Mouse (Mus musculus) thymus, postnatal 36 days (tissue): ENCODE measurements around the gene Abca4.
A peak's percentile ranks its signal among the peaks of the same experiment; 100 is the strongest.
"Not testable (repeated sequence)": the region's sequence is repeated elsewhere in the genome, so short reads cannot be mapped to it uniquely, and the experiment has no call there.

Source experiments
- DNase-seq, 2 experiments: peaks; one replicate each; pipeline ENCODE4 v3.0.0; 2022; ENCODE audit warnings: mixed read lengths in 2 of 2

Abca4 gene

GRCm38 (mm10) chr3:122062586-122062985, 18.3 kb downstream of the Abca4 start:
- DNase-seq: no peak

GRCm38 (mm10) chr3:122064556-122065410, 20.5 kb downstream of the Abca4 start:
- no peak for DNase-seq

- DNase-seq: no peak
These were observed 27.5 kb downstream of the Abca4 start for GRCm38 (mm10) chr3:122071769-122072168.

DNA sequence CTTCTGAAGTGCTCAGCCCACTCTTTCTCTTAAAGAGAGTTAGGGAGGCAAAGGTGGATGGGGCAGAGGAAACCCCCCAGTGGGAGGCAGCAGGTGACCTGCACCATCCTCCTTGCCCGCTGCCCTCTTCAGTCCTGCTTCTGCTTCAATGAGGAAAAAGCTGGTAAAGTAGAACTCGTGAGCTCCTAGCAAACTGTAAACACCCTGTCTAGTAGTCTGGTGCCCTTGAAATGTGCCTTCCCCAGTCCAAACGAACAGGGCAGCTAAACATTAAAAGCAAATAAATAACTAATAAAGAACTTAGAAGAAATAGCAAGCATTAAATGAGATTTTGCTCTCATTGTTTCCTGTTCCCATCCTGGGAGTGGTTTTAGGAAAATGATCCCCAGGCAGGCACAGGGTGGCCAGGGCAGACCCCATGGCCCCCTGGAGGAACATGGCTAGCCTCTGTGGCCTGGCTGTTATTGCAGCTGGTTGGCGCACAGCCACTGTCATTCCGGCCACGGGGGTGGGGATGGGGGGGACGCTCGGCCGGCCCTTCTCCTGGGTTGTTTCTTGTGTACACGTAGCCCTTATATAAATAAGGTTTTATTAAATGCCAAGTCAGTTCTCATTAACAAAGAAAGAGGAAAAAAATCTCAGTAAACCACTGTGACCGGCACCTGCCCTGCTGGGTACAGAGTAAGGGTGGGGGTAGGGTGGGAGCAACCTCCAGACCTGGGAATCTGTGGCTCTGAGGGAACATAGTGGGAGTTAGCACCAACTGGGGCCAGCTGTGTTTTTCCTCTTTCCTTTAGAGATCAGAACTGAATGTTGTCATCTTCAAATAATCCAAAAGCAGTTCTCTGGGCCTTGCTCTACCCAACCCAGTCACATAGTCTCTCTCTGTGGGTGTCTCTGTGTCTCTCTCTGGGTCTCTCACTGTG, 28.7 kb downstream of the Abca4 start:
- DNase-seq: no peak

DNA sequence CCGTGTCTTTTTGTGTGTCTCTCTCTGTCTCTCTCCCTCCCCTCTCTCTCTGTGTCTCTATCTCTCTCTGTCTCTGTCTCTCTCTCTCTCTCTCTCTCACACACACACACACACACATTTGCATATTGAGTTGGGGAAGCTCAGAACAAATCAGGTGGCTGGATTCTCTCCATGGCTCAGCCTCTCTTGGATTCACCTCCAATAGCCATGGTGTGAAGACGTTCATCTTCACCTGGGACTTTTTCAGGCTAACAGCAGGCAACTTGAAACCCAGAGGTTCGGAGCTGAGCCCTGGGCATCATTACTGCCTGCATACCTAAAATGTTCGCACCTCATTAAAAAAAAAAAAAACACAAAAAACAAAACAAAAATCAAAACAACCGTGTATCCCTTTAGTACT, 29.4 kb downstream of the Abca4 start:
- DNase-seq: no peak

- no peak for DNase-seq
These were observed 30.1 kb downstream of the Abca4 start for GRCm38 (mm10) chr3:122074334-122074733.

GRCm38 (mm10) chr3:122078141-122078540, 33.9 kb downstream of the Abca4 start:
- no peak for DNase-seq

- no peak for DNase-seq
These were observed 34.9 kb downstream of the Abca4 start for GRCm38 (mm10) chr3:122079172-122079571.

DNA sequence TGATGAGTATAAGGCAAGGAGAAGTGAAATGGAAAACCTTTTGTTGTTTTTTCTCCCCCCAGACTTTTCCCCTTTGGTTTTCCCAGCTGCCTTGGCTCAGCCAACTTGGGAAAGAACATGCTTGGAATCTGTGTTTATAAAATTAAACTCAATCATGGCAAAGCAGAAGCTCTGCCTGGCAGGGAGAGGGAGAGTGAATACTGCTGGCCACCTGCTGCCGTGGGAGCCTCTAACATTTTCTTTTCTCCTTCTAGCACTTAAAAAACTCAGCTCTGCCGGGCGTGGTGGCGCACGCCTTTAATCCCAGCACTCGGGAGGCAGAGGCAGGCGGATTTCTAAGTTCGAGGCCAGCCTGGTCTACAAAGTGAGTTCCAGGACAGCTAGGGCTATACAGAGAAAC, 37.4 kb downstream of the Abca4 start:
- not testable (repeated sequence) for DNase-seq

DNA sequence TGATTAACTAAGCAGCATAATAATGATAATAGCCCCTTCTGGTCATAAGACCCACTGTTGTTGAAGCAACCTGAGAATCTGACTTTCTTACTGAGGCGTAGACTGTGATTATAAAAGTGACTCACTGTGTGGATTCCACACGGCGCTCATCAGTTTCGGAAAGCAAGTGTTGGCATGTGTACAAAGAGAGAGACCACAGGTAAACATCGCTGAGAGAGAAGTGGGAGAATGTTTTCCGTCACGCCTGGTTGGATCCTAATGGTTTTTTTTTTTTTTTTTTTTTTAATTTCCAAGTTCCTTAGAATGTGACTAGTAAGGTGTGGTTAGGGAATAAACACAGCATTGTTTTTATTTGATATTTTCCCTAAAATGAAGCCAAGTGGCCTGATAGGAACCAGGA, 38.1 kb downstream of the Abca4 start:
- no peak for DNase-seq

GRCm38 (mm10) chr3:122085157-122085989, 41.1 kb downstream of the Abca4 start:
- DNase-seq: no peak

- DNase-seq: no peak
These were observed 43.9 kb downstream of the Abca4 start for GRCm38 (mm10) chr3:122088054-122088681.

GRCm38 (mm10) chr3:122090338-122090737, 46.1 kb downstream of the Abca4 start:
- no peak for DNase-seq

GRCm38 (mm10) chr3:122099713-122100112, 55.5 kb downstream of the Abca4 start:
- no peak for DNase-seq

GRCm38 (mm10) chr3:122102091-122102490, 57.8 kb downstream of the Abca4 start:
- DNase-seq: no peak

GRCm38 (mm10) chr3:122103864-122104808, 59.9 kb downstream of the Abca4 start:
- peak; percentile 55 to 69 for DNase-seq

DNA sequence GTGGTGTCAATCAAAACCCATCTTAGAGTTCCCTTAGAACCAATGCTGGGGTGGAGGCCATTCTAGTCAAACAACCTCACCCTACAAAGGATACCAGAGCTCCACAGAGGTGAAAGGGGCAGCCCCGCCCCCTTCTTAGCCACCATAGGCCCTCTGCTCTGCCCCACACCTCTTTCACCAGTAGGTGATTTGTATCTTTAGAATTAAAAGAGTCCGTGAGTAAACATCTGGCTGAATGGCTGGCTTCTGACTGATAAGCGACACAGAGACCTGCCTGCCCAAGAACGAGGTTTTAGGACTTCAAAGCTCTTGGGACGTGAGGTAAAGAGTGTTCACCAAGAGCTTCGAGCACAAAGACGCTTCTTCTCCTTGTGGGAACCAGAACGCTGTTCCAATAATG, 62.7 kb downstream of the Abca4 start:
- no peak for DNase-seq

- no peak for DNase-seq
These were observed 63.5 kb downstream of the Abca4 start for GRCm38 (mm10) chr3:122107643-122108194.

- DNase-seq: no peak
These were observed 65.2 kb downstream of the Abca4 start for GRCm38 (mm10) chr3:122109461-122109860.

DNA sequence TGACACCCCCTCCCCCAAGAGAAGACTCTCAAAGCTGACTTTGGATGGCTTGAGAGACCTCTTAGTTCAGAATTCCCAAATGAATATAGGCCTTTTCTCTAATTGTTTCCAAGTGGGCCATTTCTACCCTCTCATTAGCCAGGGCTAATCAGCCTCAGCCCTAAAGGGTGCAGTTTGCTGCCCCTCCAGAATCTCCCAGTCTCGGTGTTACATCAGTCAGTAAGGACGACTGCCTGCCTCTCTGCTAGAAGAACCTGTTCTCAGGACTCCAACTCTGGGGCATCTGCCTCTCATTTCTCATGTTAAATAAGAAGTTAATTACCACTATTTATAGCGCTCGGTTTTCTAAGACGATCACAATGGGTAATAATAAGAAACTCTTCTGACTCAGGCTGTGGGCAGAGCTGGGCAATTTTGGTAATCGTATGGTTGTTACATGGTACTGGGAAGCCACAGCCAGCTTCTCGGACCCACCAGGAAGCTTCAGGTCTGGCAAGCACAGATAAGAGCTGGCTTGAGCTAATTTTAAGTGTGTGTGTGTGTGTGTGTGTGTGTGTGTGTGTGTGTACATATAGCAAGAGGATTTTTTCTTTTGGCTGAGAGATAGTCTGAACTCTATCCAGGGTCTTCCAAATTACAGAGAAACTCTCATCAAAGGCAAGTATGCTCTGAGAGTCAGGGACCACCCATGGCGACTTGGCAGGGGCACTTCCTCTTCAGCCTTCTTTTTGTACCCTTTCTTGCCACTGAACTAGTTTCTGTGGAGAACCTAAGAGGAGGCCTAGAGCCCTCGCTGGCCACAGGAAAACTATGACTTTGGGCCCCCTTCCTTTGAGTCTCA, 67.1 kb downstream of the Abca4 start:
- no peak for DNase-seq
